Mouse (Mus musculus): ENCODE measurements at regions not wholly inside any gene's neighbourhood (a gene's known extent, or its start where the extent isn't known, plus 50 kb on each side); places are given as distances from the start of the nearest gene placed in this dataset.
A peak's percentile ranks its signal among the peaks of the same experiment; 100 is the strongest.

- DNase-seq: no peak
These were observed 59.9 kb upstream of the Bend4 start for GRCm38 (mm10) chr5:67487965-67488409.

GRCm38 (mm10) chr5:67490709-67491108, 62.6 kb upstream of the Bend4 start:
- DNase-seq: peak; percentile 9

GRCm38 (mm10) chr5:67492893-67493302, 64.8 kb upstream of the Bend4 start:
- no peak for DNase-seq

- no peak for DNase-seq
These were observed 68.6 kb upstream of the Bend4 start for GRCm38 (mm10) chr5:67496710-67497109.

- no peak for DNase-seq
These were observed 87.4 kb upstream of the Shisa3 start for GRCm38 (mm10) chr5:67520251-67520650.

- no peak for DNase-seq
These were observed 86.2 kb upstream of the Shisa3 start for GRCm38 (mm10) chr5:67521423-67521912.

- DNase-seq: no peak
These were observed 77.5 kb upstream of the Shisa3 start for GRCm38 (mm10) chr5:67530149-67530548.

GRCm38 (mm10) chr5:67530957-67531356, 76.7 kb upstream of the Shisa3 start:
- peak; percentile 19 for DNase-seq

- DNase-seq: peak; percentile 68
These were observed 75.3 kb upstream of the Shisa3 start for GRCm38 (mm10) chr5:67532351-67532750.

GRCm38 (mm10) chr5:67532756-67533255, 74.9 kb upstream of the Shisa3 start:
- DNase-seq: no peak

GRCm38 (mm10) chr5:67534056-67534455, 73.6 kb upstream of the Shisa3 start:
- DNase-seq: no peak

GRCm38 (mm10) chr5:67537990-67538389, 69.7 kb upstream of the Shisa3 start:
- no peak for DNase-seq

- no peak for DNase-seq
These were observed 68.0 kb upstream of the Shisa3 start for GRCm38 (mm10) chr5:67539591-67540238.

- DNase-seq: no peak
These were observed 65.8 kb upstream of the Shisa3 start for GRCm38 (mm10) chr5:67541867-67542266.

GRCm38 (mm10) chr5:67544028-67544589, 63.6 kb upstream of the Shisa3 start:
- DNase-seq: no peak

- DNase-seq: no peak
These were observed 57.4 kb upstream of the Shisa3 start for GRCm38 (mm10) chr5:67550257-67550656.

- DNase-seq: no peak
These were observed 55.9 kb upstream of the Shisa3 start for GRCm38 (mm10) chr5:67551668-67552390.

GRCm38 (mm10) chr5:67552865-67553264, 54.8 kb upstream of the Shisa3 start:
- DNase-seq: no peak

Measured in thymus, postnatal 25 days (tissue).